28 mouse cellular contexts compared by ENCODE assay signal in genomic region chr19:6082156-6082555, GRCm38 (mm10). TPM values are rescaled to one million over a fixed set of nuclear protein-coding genes. Genes with fewer than 3 reads are reported as not detected.
A peak's percentile ranks its signal among the peaks of the same experiment; 100 is the strongest.
DNase-seq lines count a peak whose midpoint lies in the region; ATAC-seq lines count a peak whose summit lies in the region.
"Had no signal": no experiment of that assay in that cellular context is flagged by ENCODE, and none has a peak within 500 bp of the region (broad histone marks: within the 10 kb centered on the region; RNA-seq: fewer than 3 reads in every experiment).

Gm28374 (minus strand) TSS chr19:6082256.

- H3K9ac ChIP-seq in forebrain, embryonic 16.5 days (replicated peaks; ENCODE audit: low read depth, low read length): no peak within 1 kb of the TSS
- H3K9ac ChIP-seq in limb, embryonic 13.5 days: no peak within 1 kb of the TSS
- peak within 1 kb of the TSS; percentile 5; the same call in 1 of the 2 replicates for H3K9ac ChIP-seq in neural tube, embryonic 13.5 days
- H3K9ac ChIP-seq in neural tube, embryonic 15.5 days (replicated peaks): no peak within 1 kb of the TSS
- H3K9ac ChIP-seq: forebrain, embryonic 12.5 days; forebrain, embryonic 15.5 days; heart, embryonic 12.5 days; heart, embryonic 15.5 days; intestine, embryonic 15.5 days had no signal

- H3K27ac ChIP-seq in forebrain, embryonic 10.5 days: no peak within 1 kb of the TSS
- H3K27ac ChIP-seq in forebrain, embryonic 16.5 days (ENCODE audit: low read length): no peak within 1 kb of the TSS
- no peak within 1 kb of the TSS for H3K27ac ChIP-seq in limb, embryonic 13.5 days
- no peak within 1 kb of the TSS for H3K27ac ChIP-seq in limb, embryonic 10.5 days
- H3K27ac ChIP-seq in neural tube, embryonic 13.5 days (replicated peaks): no peak within 1 kb of the TSS
- no peak within 1 kb of the TSS for H3K27ac ChIP-seq in neural tube, embryonic 15.5 days (replicated peaks)
- no peak within 1 kb of the TSS for H3K27ac ChIP-seq in embryonic facial prominence, embryonic 10.5 days (replicated peaks)
- H3K27ac ChIP-seq: forebrain, embryonic 12.5 days; forebrain, embryonic 15.5 days; heart, embryonic 15.5 days; hindbrain, embryonic 10.5 days; hindbrain, embryonic 13.5 days; intestine, embryonic 15.5 days had no signal

- no peak within 1 kb of the TSS for H3K4me2 ChIP-seq in forebrain, embryonic 16.5 days (ENCODE audit: low read length)
- peak within 1 kb of the TSS; percentile 89; the same call in 1 of the 2 replicates for H3K4me2 ChIP-seq in limb, embryonic 13.5 days (replicated peaks)
- H3K4me2 ChIP-seq in neural tube, embryonic 13.5 days: no peak within 1 kb of the TSS
- no peak within 1 kb of the TSS for H3K4me2 ChIP-seq in neural tube, embryonic 15.5 days
- H3K4me2 ChIP-seq: heart, embryonic 15.5 days had no signal

- H3K4me3 ChIP-seq in forebrain, embryonic 10.5 days: peak within 1 kb of the TSS; percentile 10; the same call in 1 of the 2 replicates
- no peak within 1 kb of the TSS for H3K4me3 ChIP-seq in forebrain, embryonic 16.5 days (replicated peaks; ENCODE audit: low read length)
- H3K4me3 ChIP-seq in limb, embryonic 13.5 days: no peak within 1 kb of the TSS
- no peak within 1 kb of the TSS; the same call in 1 of the 2 replicates for H3K4me3 ChIP-seq in limb, embryonic 10.5 days
- no peak within 1 kb of the TSS for H3K4me3 ChIP-seq in neural tube, embryonic 13.5 days
- H3K4me3 ChIP-seq in neural tube, embryonic 15.5 days (replicated peaks): no peak within 1 kb of the TSS
- peak within 1 kb of the TSS; percentile 14; the same call in 1 of the 2 replicates for H3K4me3 ChIP-seq in embryonic facial prominence, embryonic 10.5 days
- H3K4me3 ChIP-seq: forebrain, embryonic 15.5 days; heart, embryonic 12.5 days; intestine, embryonic 15.5 days had no signal

- no peaks in the 10 kb centered on the region for H3K9me3 ChIP-seq in forebrain, embryonic 10.5 days
- H3K9me3 ChIP-seq in forebrain, embryonic 16.5 days (ENCODE audit: control insufficient read depth, low read length): no peaks in the 10 kb centered on the region
- no peaks in the 10 kb centered on the region for H3K9me3 ChIP-seq in limb, embryonic 13.5 days
- H3K9me3 ChIP-seq in limb, embryonic 10.5 days (replicated peaks): no peaks in the 10 kb centered on the region
- no peaks in the 10 kb centered on the region for H3K9me3 ChIP-seq in neural tube, embryonic 13.5 days
- H3K9me3 ChIP-seq in neural tube, embryonic 15.5 days (replicated peaks): no peaks in the 10 kb centered on the region
- H3K9me3 ChIP-seq in embryonic facial prominence, embryonic 10.5 days: no peaks in the 10 kb centered on the region
- H3K9me3 ChIP-seq: forebrain, embryonic 12.5 days; forebrain, embryonic 15.5 days; G1E; heart, embryonic 12.5 days; heart, embryonic 15.5 days; hindbrain, embryonic 10.5 days; hindbrain, embryonic 13.5 days; intestine, embryonic 15.5 days had no signal

- no peaks in the 10 kb centered on the region for H3K27me3 ChIP-seq in forebrain, embryonic 10.5 days (ENCODE audit: poor library complexity, severe bottlenecking)
- H3K27me3 ChIP-seq in forebrain, embryonic 16.5 days (replicated peaks; ENCODE audit: control insufficient read depth, insufficient read depth, low read length): no peaks in the 10 kb centered on the region
- no peaks in the 10 kb centered on the region for H3K27me3 ChIP-seq in limb, embryonic 13.5 days
- H3K27me3 ChIP-seq in limb, embryonic 10.5 days (ENCODE audit: low read depth, poor library complexity, severe bottlenecking): no peaks in the 10 kb centered on the region
- H3K27me3 ChIP-seq in neural tube, embryonic 13.5 days: no peaks in the 10 kb centered on the region
- H3K27me3 ChIP-seq in neural tube, embryonic 15.5 days (replicated peaks): no peaks in the 10 kb centered on the region
- no peaks in the 10 kb centered on the region for H3K27me3 ChIP-seq in embryonic facial prominence, embryonic 10.5 days (replicated peaks; ENCODE audit: low read depth, poor library complexity, severe bottlenecking)
- H3K27me3 ChIP-seq: CH12.LX; forebrain, embryonic 12.5 days; forebrain, embryonic 15.5 days; heart, embryonic 12.5 days; heart, embryonic 15.5 days; hindbrain, embryonic 13.5 days; intestine, embryonic 15.5 days had no signal

- DNase-seq in forebrain, embryonic 10.5 days (ENCODE audit: extremely low spot score, low spot score): no peak
- no peak for DNase-seq in limb, embryonic 10.5 days (ENCODE audit: low spot score)
- no peak for DNase-seq in embryonic facial prominence, embryonic 10.5 days (ENCODE audit: low spot score)
- no peak for DNase-seq in embryo, embryonic 9.5 days (ENCODE audit: extremely low spot score)
- DNase-seq: adrenal gland, adult 8-10 months; adrenal gland, postnatal 25 days; B cell, adult 2 months; cerebellum, adult 11-12 months; cerebellum, postnatal 14 days; gastrocnemius, postnatal 10 days; gastrocnemius, postnatal 36 days; heart, postnatal 10 days; heart, postnatal 36 days had no signal

- peaks cover 47% of the 10 kb centered on the region for H3K36me3 ChIP-seq in forebrain, embryonic 10.5 days (replicated peaks)
- H3K36me3 ChIP-seq in forebrain, embryonic 16.5 days (ENCODE audit: control insufficient read depth, insufficient read depth): peaks cover 13% of the 10 kb centered on the region
- peaks cover 40% of the 10 kb centered on the region for H3K36me3 ChIP-seq in limb, embryonic 13.5 days
- H3K36me3 ChIP-seq in limb, embryonic 10.5 days: peaks cover 54% of the 10 kb centered on the region
- H3K36me3 ChIP-seq in neural tube, embryonic 13.5 days: peaks cover 36% of the 10 kb centered on the region
- peaks cover 35% of the 10 kb centered on the region for H3K36me3 ChIP-seq in neural tube, embryonic 15.5 days
- peaks cover 57% of the 10 kb centered on the region for H3K36me3 ChIP-seq in embryonic facial prominence, embryonic 10.5 days (replicated peaks)

- WGBS in forebrain, embryonic 10.5 days: 91% methylated on average over 9 of the region's 9 CpGs
- 88% methylated on average over 9 of the region's 9 CpGs for WGBS in forebrain, embryonic 16.5 days
- 88% methylated on average over 9 of the region's 9 CpGs for WGBS in limb, embryonic 13.5 days
- 88% methylated on average over 9 of the region's 9 CpGs for WGBS in limb, embryonic 10.5 days
- WGBS in neural tube, embryonic 13.5 days: 91% methylated on average over 9 of the region's 9 CpGs
- whole genome bisulfite sequencing in neural tube, embryonic 15.5 days: 92% methylated on average over 9 of the region's 9 CpGs
- WGBS in embryonic facial prominence, embryonic 10.5 days: 90% methylated on average over 9 of the region's 9 CpGs

- ATAC-seq in forebrain, embryonic 16.5 days: no peak
- ATAC-seq in limb, embryonic 13.5 days (ENCODE audit: low FRiP score, low read depth): no peak
- no peak for ATAC-seq in neural tube, embryonic 13.5 days (ENCODE audit: low read depth)
- no peak for ATAC-seq in neural tube, embryonic 15.5 days (ENCODE audit: low FRiP score)
- ATAC-seq: forebrain, embryonic 15.5 days; hindbrain, embryonic 16.5 days; intestine, embryonic 15.5 days had no signal

- peaks cover 32% of the 10 kb centered on the region for H3K4me1 ChIP-seq in forebrain, embryonic 10.5 days
- H3K4me1 ChIP-seq in forebrain, embryonic 16.5 days (replicated peaks; ENCODE audit: control insufficient read depth, insufficient read depth, low read length): peaks cover 26% of the 10 kb centered on the region
- H3K4me1 ChIP-seq in limb, embryonic 13.5 days: peaks cover 24% of the 10 kb centered on the region
- peaks cover 24% of the 10 kb centered on the region for H3K4me1 ChIP-seq in limb, embryonic 10.5 days
- peaks cover 34% of the 10 kb centered on the region for H3K4me1 ChIP-seq in neural tube, embryonic 13.5 days (replicated peaks)
- peaks cover 37% of the 10 kb centered on the region for H3K4me1 ChIP-seq in neural tube, embryonic 15.5 days
- peaks cover 31% of the 10 kb centered on the region for H3K4me1 ChIP-seq in embryonic facial prominence, embryonic 10.5 days

RNA-seq across cellular contexts. Expression of gene Gm28374, which starts in this region (rescaled TPM):
- 1.7 and 3.1 TPM in 2 replicates for polyA plus RNA-seq in forebrain, embryonic 10.5 days (2016; fragmentation: Nextera tagmentation; extraction: Ambion mirVana)
- 2.1 and 3.1 TPM in 2 replicates for polyA plus RNA-seq in forebrain, embryonic 16.5 days (2015; fragmentation: Nextera tagmentation; extraction: Ambion mirVana)
- polyA plus RNA-seq in limb, embryonic 13.5 days (2015; fragmentation: Nextera tagmentation; extraction: Ambion mirVana): 1.9 and 2.3 TPM in 2 replicates
- polyA plus RNA-seq in limb, embryonic 10.5 days (2016; fragmentation: Nextera tagmentation; extraction: Ambion mirVana): 1.3 and 1.6 TPM in 2 replicates
- 1.7 and 1.9 TPM in 2 replicates for polyA plus RNA-seq in neural tube, embryonic 13.5 days (2015; fragmentation: Nextera tagmentation; extraction: Ambion mirVana)
- 0.96 and 1.5 TPM in 2 replicates for polyA plus RNA-seq in neural tube, embryonic 15.5 days (2015; fragmentation: Nextera tagmentation; extraction: Ambion mirVana)
- 2.0 TPM in 2 replicates for polyA plus RNA-seq in embryonic facial prominence, embryonic 10.5 days (2016; fragmentation: Nextera tagmentation; extraction: Ambion mirVana)
- polyA plus RNA-seq: embryonic facial prominence, embryonic 11.5 days had no signal

Comparison
In these comparisons a context has a peak if more than half of its experiments do, and no peak if none do; other contexts are left out.
1. H3K4me3 ChIP-seq: peak in forebrain, embryonic 10.5 days (single experiment) and embryonic facial prominence, embryonic 10.5 days (single experiment); none in forebrain, embryonic 16.5 days (single experiment), limb, embryonic 13.5 days (single experiment), limb, embryonic 10.5 days (single experiment), neural tube, embryonic 13.5 days (single experiment) and neural tube, embryonic 15.5 days (single experiment).